Mouse (Mus musculus) thymus, adult 2 months (tissue): ENCODE measurements around the gene Rab5a.

ENCODE experiments used
- CTCF ChIP-seq: fragments of 200-500 bp; IDR thresholded peaks from 2 replicates; pipeline ENCODE4 v1.5.1; 2012; ENCODE audit warnings: mild to moderate bottlenecking, control low read depth, low read length, moderate library complexity, borderline replicate concordance; ENCODE audit not compliant: control insufficient read depth, poor library complexity, insufficient read depth; ENCODE audit errors: extremely low read depth
- POLR2A ChIP-seq: fragments of 200-500 bp; IDR thresholded peaks from 2 replicates; pipeline ENCODE4 v1.6.1; 2012; ENCODE audit warnings: mild to moderate bottlenecking, low read length, control low read depth, moderate library complexity; ENCODE audit not compliant: control insufficient read depth, poor library complexity, insufficient read depth; ENCODE audit errors: extremely low read depth

- TF ChIP-seq POLR2A, result no peak
- TF ChIP-seq CTCF, result no peak
Observed at GRCm38 (mm10) chr17:53480433-53480832, 1.4 kb downstream of the Rab5a start.
